8 mouse cellular contexts compared by ENCODE assay signal in the genomic region with DNA sequence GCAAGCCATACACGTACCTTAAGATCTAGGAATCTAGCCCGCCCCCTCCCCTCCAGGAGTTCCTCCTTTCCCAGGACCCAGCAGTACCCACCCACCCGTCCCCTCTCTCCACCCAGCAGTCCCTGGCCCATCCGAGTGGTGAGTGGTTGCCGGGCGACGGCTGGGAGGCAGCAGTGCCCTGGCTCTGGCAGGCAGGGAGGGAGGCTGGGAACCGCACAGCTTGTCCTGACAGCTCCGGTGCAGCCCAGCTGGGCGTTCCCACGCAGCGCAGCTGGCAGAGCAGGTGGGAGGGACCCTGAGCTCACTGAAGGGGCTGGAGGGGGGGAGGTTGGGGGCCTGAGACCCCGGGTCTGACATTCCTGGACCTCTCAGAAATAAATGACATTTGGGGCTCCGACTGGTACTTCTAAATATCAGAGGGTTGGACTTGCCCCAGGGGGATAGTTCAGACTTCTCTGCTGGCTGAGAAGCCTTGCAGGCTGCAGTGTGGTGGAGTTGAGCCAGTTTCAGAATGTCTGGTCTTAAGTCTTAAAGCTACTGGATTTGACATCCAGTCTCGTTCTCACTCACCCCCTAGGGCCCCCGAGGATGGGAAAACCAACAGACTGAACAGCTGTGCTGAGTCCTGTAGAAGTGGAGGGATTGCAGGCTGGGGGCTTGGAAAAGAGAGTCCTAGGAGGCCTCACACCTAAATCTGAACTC. TPM values are rescaled to one million over a fixed set of nuclear protein-coding genes. Genes with fewer than 3 reads are reported as not detected.
A peak's percentile ranks its signal among the peaks of the same experiment; 100 is the strongest.
DNase-seq lines count a peak whose midpoint lies in the region; ATAC-seq and TF ChIP-seq lines count a peak whose summit lies in the region.
"Had no signal": no experiment of that assay in that cellular context is flagged by ENCODE, and none has a peak within 500 bp of the region (broad histone marks: within the 10 kb centered on the region; RNA-seq: fewer than 3 reads in every experiment).

Gene Kirrel2 (minus strand): TSS at position 62 of the 702 bp plus-strand sequence.
Gene Nphs1 (plus strand): TSS at position 687 of the 702 bp plus-strand sequence.

- H3K4me2 ChIP-seq in lung, embryonic 14.5 days = peak within 1 kb of the TSS; percentile 11; the same call in 1 of the 2 replicates
- H3K4me2 ChIP-seq in forebrain, embryonic 14.5 days (ENCODE audit: low read length) = peak within 1 kb of the TSS; percentile 44
- peak within 1 kb of the TSS; percentile 62 for H3K4me2 ChIP-seq in neural tube, embryonic 15.5 days
- H3K4me2 ChIP-seq: liver, embryonic 15.5 days had no signal

- H3K27ac ChIP-seq in lung, embryonic 14.5 days (ENCODE audit: low read depth) = no peak within 1 kb of the TSS
- H3K27ac ChIP-seq in forebrain, embryonic 14.5 days (ENCODE audit: low read depth, low read length) = no peak within 1 kb of the TSS
- H3K27ac ChIP-seq in neural tube, embryonic 15.5 days (replicated peaks) = no peak within 1 kb of the TSS
- H3K27ac ChIP-seq: liver, embryonic 15.5 days had no signal

- peaks cover 91% of the 10 kb centered on the region for H3K27me3 ChIP-seq in lung, embryonic 14.5 days (ENCODE audit: insufficient read depth, low read length)
- peaks cover 88% of the 10 kb centered on the region for H3K27me3 ChIP-seq in forebrain, embryonic 14.5 days (replicated peaks; ENCODE audit: control insufficient read depth, insufficient read depth, low read length)
- H3K27me3 ChIP-seq in neural tube, embryonic 15.5 days (replicated peaks) = peaks cover 92% of the 10 kb centered on the region

- H3K9me3 ChIP-seq in lung, embryonic 14.5 days (ENCODE audit: low read depth, low read length) = no peaks in the 10 kb centered on the region
- H3K9me3 ChIP-seq in forebrain, embryonic 14.5 days (replicated peaks; ENCODE audit: control insufficient read depth, low read length) = no peaks in the 10 kb centered on the region
- H3K9me3 ChIP-seq in neural tube, embryonic 15.5 days (replicated peaks) = no peaks in the 10 kb centered on the region
- H3K9me3 ChIP-seq: liver, embryonic 15.5 days had no signal

- peak; percentile 5 for DNase-seq in lung, embryonic 14.5 days
- DNase-seq in lung, adult 2 months = no peak
- peak; percentile 71 for DNase-seq in forebrain, embryonic 14.5 days (ENCODE audit: low spot score)
- peak; percentile 74 to 76 for DNase-seq in layer of hippocampus, postnatal 10 days (ENCODE audit: low spot score in 2 of 2)
- no peak for DNase-seq in spleen, postnatal 14 days (ENCODE audit: low spot score in 2 of 2)

- ATAC-seq in lung, embryonic 14.5 days (ENCODE audit: insufficient read depth) = peak; percentile 21; the same call in 1 of the 2 replicates
- ATAC-seq in forebrain, embryonic 14.5 days = peak; percentile 89
- peak; percentile 63 for ATAC-seq in neural tube, embryonic 15.5 days (ENCODE audit: low FRiP score)
- ATAC-seq in inflammation-experienced regulatory T-cells, adult 6 months = no peak

- 2% methylated on average over 16 of the region's 16 CpGs for WGBS in lung, embryonic 14.5 days
- WGBS in lung, adult 2 months = 6% methylated on average over 16 of the region's 16 CpGs
- WGBS in forebrain, embryonic 14.5 days = 1% methylated on average over 16 of the region's 16 CpGs
- WGBS in neural tube, embryonic 15.5 days = under 1% methylated on average over 16 of the region's 16 CpGs

- no peaks in the 10 kb centered on the region for H3K4me1 ChIP-seq in lung, embryonic 14.5 days (ENCODE audit: insufficient read depth)
- no peaks in the 10 kb centered on the region for H3K4me1 ChIP-seq in lung, adult 2 months (ENCODE audit: control insufficient read depth, insufficient read depth, low read length)
- peaks cover 5% of the 10 kb centered on the region for H3K4me1 ChIP-seq in forebrain, embryonic 14.5 days (ENCODE audit: control insufficient read depth, insufficient read depth, low read length)
- H3K4me1 ChIP-seq in neural tube, embryonic 15.5 days = peaks cover 32% of the 10 kb centered on the region

- no peaks in the 10 kb centered on the region for H3K36me3 ChIP-seq in lung, embryonic 14.5 days (ENCODE audit: insufficient read depth)
- no peaks in the 10 kb centered on the region for H3K36me3 ChIP-seq in forebrain, embryonic 14.5 days (ENCODE audit: control insufficient read depth, insufficient read depth, low read length)
- H3K36me3 ChIP-seq in neural tube, embryonic 15.5 days = no peaks in the 10 kb centered on the region
- H3K36me3 ChIP-seq: liver, embryonic 15.5 days had no signal

- TF ChIP-seq CTCF in lung, embryonic 14.5 days (IDR thresholded peaks at IDR 0.05; ENCODE audit: low read depth) = no peak
- TF ChIP-seq CTCF in lung, adult 2 months (IDR thresholded peaks at IDR 0.05; ENCODE audit: insufficient read depth, low read length) = no peak

- no peak within 1 kb of the TSS for H3K9ac ChIP-seq in lung, embryonic 14.5 days
- H3K9ac ChIP-seq in forebrain, embryonic 14.5 days (ENCODE audit: low read length) = peak within 1 kb of the TSS; percentile 26; the same call in 1 of the 2 replicates
- peak within 1 kb of the TSS; percentile 45 for H3K9ac ChIP-seq in neural tube, embryonic 15.5 days (replicated peaks)
- H3K9ac ChIP-seq: liver, embryonic 15.5 days had no signal

- 0 out of 2 replicates have a peak within 1 kb of the TSS, but pooled peaks have one; percentile 2 for H3K4me3 ChIP-seq in lung, embryonic 14.5 days (ENCODE audit: low read depth, low read length)
- H3K4me3 ChIP-seq in lung, adult 2 months (replicated peaks; ENCODE audit: extremely low read depth, low read depth, low read length) = no peak within 1 kb of the TSS
- H3K4me3 ChIP-seq in forebrain, embryonic 14.5 days (ENCODE audit: low read depth, low read length) = peak within 1 kb of the TSS; percentile 15
- peak within 1 kb of the TSS; percentile 26 for H3K4me3 ChIP-seq in neural tube, embryonic 15.5 days (replicated peaks)
- H3K4me3 ChIP-seq: liver, embryonic 15.5 days had no signal

- no peak for TF ChIP-seq POLR2A in lung, adult 2 months (IDR thresholded peaks at IDR 0.05; ENCODE audit: borderline replicate concordance, extremely low read depth, low read depth, low read length)

RNA-seq across cellular contexts. Expression of gene Kirrel2, which starts in this region (rescaled TPM):
- not detected in 2 replicates for polyA plus RNA-seq in lung, embryonic 14.5 days (2014; fragmentation: Nextera tagmentation; extraction: Ambion mirVana)
- polyA plus RNA-seq in lung, adult 2 months (2012; rRNA removed) = not detected in 2 replicates
- 0.65 and 0.79 TPM in 2 replicates for polyA plus RNA-seq in forebrain, embryonic 14.5 days (2014; fragmentation: Nextera tagmentation; extraction: Ambion mirVana)
- total RNA-seq in layer of hippocampus, postnatal 10 days (2021) = 1 to 10 TPM; 3.9 to 5.3 TPM
- polyA plus RNA-seq in neural tube, embryonic 15.5 days (2015; fragmentation: Nextera tagmentation; extraction: Ambion mirVana) = 0.15 and 0.36 TPM in 2 replicates
- polyA plus RNA-seq in inflammation-experienced regulatory T-cells, adult 6 months (2017; shearing (Covaris generic)) = not detected

RNA-seq across cellular contexts. Expression of gene Nphs1, which starts in this region (rescaled TPM):
- polyA plus RNA-seq in lung, embryonic 14.5 days (2014; fragmentation: Nextera tagmentation; extraction: Ambion mirVana) = 0.19 TPM in 1 of 2 replicates, not detected in the other
- polyA plus RNA-seq in lung, adult 2 months (2012; rRNA removed) = not detected in 2 replicates
- 0.10 TPM in 1 of 2 replicates, not detected in the other for polyA plus RNA-seq in forebrain, embryonic 14.5 days (2014; fragmentation: Nextera tagmentation; extraction: Ambion mirVana)
- total RNA-seq in layer of hippocampus, postnatal 10 days (2021) = under 1 TPM; 0.55 to 0.62 TPM
- 0.14 and 0.23 TPM in 2 replicates for polyA plus RNA-seq in neural tube, embryonic 15.5 days (2015; fragmentation: Nextera tagmentation; extraction: Ambion mirVana)
- under 1 TPM in 1 of 3 experiments, not detected in 2; 0.11 TPM for polyA plus RNA-seq in inflammation-experienced regulatory T-cells, adult 6 months (2017; shearing (Covaris generic))

Comparison
In these comparisons a context has a peak if more than half of its experiments do, and no peak if none do; other contexts are left out.
1. Peak in DNase-seq, ATAC-seq, H3K4me3 ChIP-seq and H3K4me2 ChIP-seq in lung, embryonic 14.5 days; RNA of the genes that start here not detected or under 1 TPM.
2. Peak in DNase-seq, ATAC-seq, H3K4me3 ChIP-seq, H3K9ac ChIP-seq and H3K4me2 ChIP-seq in forebrain, embryonic 14.5 days; RNA of the genes that start here not detected or under 1 TPM.
3. Peak in ATAC-seq, H3K4me3 ChIP-seq, H3K9ac ChIP-seq and H3K4me2 ChIP-seq in neural tube, embryonic 15.5 days; RNA of the genes that start here not detected or under 1 TPM.
4. DNase-seq: peak in layer of hippocampus, postnatal 10 days (2 of 2); none in lung, adult 2 months (single experiment) and spleen, postnatal 14 days (0 of 2).
5. H3K4me2 ChIP-seq: peak in every context shown above with its lines; median percentile 62 in neural tube, embryonic 15.5 days; 44 in forebrain, embryonic 14.5 days; 11 in lung, embryonic 14.5 days.